Mouse (Mus musculus): ENCODE measurements around the gene Ubxn7. TPM values are rescaled to one million over a fixed set of nuclear protein-coding genes. Genes with fewer than 3 reads are reported as not detected.

Gene Ubxn7
- 56.0 TPM for polyA plus RNA-seq (2017; shearing (Covaris generic))

DNA sequence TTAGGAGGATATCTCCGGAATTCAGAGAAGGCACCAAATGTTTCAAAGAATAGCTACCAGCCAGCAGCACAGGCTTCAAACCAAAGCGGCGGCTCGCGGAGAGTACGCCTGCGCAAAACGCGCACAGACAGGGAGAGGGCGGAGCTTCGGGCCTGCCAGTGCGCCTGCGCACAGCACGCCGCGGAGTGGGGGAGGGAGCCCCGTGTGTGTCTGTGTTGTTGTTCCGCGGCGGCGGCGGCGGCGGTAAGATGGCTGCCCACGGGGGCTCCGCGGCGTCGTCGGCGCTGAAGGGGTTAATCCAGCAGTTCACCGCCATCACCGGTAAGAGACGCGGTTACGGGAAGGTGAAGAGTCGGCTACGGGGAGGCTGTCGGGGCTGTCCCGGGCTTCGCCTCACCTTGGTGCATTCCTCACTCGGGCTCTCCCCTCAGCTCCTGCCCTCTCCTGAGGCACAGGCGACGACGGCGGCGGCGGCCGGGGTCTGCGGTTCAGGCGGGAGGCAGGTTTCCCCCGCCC lies at the start of gene Ubxn7:
Ubxn7 (plus strand) TSS at position 218 of the 516 bp plus-strand sequence.

GRCm38 (mm10) chr16:32400267-32400666 lies 68.2 kb downstream of the Ubxn7 start, which contains the start of gene Tm4sf19:
Gene Tm4sf19, plus strand, starts transcription at chr16:32400506.

DNA sequence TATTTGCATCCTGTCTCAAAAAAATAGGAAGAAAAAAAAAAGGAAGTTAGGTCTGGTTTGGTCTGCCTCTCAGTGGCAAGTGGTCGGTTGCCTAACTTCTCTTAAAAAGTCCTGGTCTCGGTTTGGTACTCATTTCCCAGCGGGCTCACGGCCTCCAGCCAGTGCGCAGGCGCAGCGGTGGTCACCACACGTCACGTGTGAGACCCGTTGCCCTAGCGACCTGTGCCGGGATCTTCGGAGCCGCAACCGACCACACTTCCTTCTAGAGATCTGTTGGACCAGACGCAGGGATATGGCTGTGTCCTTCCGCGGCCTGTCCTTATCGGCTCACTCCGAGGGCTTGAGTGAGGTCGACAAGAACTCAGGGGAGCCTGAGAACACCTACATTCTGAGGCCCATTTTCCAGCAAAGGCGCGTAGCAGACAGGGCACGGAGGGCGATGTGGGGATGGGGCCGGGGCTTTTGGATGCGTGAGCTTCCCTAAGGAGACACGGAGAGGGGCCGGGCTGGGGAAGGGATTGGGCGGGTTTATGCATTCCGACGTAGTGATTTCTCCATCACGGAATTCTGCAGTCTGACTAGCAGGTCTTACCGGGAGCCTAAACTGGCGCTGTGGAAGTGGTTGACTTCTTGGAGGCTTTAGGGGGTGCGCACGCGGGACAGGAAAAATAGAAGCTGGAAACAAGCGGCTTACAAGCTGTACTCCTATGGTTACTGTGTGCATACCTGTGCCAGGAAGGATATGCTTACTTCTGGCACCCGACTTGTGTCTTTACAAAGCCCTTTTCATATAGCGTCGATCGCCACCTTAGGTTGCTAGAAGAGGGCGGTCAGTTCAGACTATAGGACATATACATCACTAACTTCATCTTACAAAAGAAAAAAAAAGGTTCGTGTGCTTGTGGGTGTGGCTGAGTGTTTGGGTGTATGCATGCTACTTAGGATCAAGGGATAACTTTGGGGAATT lies 87.7 kb downstream of the Ubxn7 start, which contains the start of gene Tctex1d2:
Tctex1d2 (plus strand) TSS at position 186 of the 967 bp plus-strand sequence.

GRCm38 (mm10) chr16:32430474-32431046 lies 98.5 kb downstream of the Ubxn7 start, which contains the start of gene Pcyt1a:
Gene Pcyt1a, plus strand, starts transcription at chr16:32430921.

Other genes starting within 250 kb of the Ubxn7 start
- 71.9 TPM for gene Pigx, start 232.5 kb upstream of the Ubxn7 start, polyA plus RNA-seq (2017; shearing (Covaris generic))
- gene Cep19, start 232.5 kb upstream of the Ubxn7 start, polyA plus RNA-seq (2017; shearing (Covaris generic)) = 3.3 TPM
- gene Nrros, start 166.7 kb upstream of the Ubxn7 start, polyA plus RNA-seq (2017; shearing (Covaris generic)) = 43.1 TPM
- gene Bex6, start 152.4 kb upstream of the Ubxn7 start, polyA plus RNA-seq (2017; shearing (Covaris generic)) = not detected
- 11.6 TPM for gene Fbxo45, start 85.1 kb upstream of the Ubxn7 start, polyA plus RNA-seq (2017; shearing (Covaris generic))
- gene Wdr53, start 85.0 kb upstream of the Ubxn7 start, polyA plus RNA-seq (2017; shearing (Covaris generic)) = 10.5 TPM
- gene Smco1, start 60.8 kb upstream of the Ubxn7 start, polyA plus RNA-seq (2017; shearing (Covaris generic)) = not detected
- 23.1 TPM for gene Rnf168, start 54.8 kb upstream of the Ubxn7 start, polyA plus RNA-seq (2017; shearing (Covaris generic))
- not detected for gene Tm4sf19, start 68.2 kb downstream of the Ubxn7 start, polyA plus RNA-seq (2017; shearing (Covaris generic))
- 1.1 TPM for gene Tctex1d2, start 87.4 kb downstream of the Ubxn7 start, polyA plus RNA-seq (2017; shearing (Covaris generic))
- 9.8 TPM for gene Pcyt1a, start 98.7 kb downstream of the Ubxn7 start, polyA plus RNA-seq (2017; shearing (Covaris generic))
- gene Slc51a, start 155.6 kb downstream of the Ubxn7 start, polyA plus RNA-seq (2017; shearing (Covaris generic)) = not detected
- not detected for gene Zdhhc19, start 164.0 kb downstream of the Ubxn7 start, polyA plus RNA-seq (2017; shearing (Covaris generic))

Measured in naive thymus-derived CD4-positive, alpha-beta T cell, adult 5 months (primary cell).